Mouse (Mus musculus): Measurements from ENCODE around the gene Nf1. TPM values are rescaled to one million over a fixed set of nuclear protein-coding genes. Genes with fewer than 3 reads are reported as not detected.

The Nf1 gene
- polyA plus RNA-seq, 1 experiment from 2014 or later: 14.8 TPM

Other genes starting within 250 kb of the Nf1 start
- 2.7 and 4.1 TPM in 2 replicates for gene Ksr1, start 193.3 kb upstream of the Nf1 start, polyA plus RNA-seq (2014; fragmentation: Nextera tagmentation; extraction: Ambion mirVana)
- gene Wsb1, start 85.0 kb upstream of the Nf1 start, polyA plus RNA-seq (2014; fragmentation: Nextera tagmentation; extraction: Ambion mirVana): 241 and 403 TPM in 2 replicates
- gene Gm9964, start 42.8 kb upstream of the Nf1 start, polyA plus RNA-seq (2014; fragmentation: Nextera tagmentation; extraction: Ambion mirVana): not detected in 2 replicates
- 0.44 and 0.46 TPM in 2 replicates for gene Omg, start 164.4 kb downstream of the Nf1 start, polyA plus RNA-seq (2014; fragmentation: Nextera tagmentation; extraction: Ambion mirVana)
- 0.20 TPM in 2 replicates for gene Evi2b, start 184.1 kb downstream of the Nf1 start, polyA plus RNA-seq (2014; fragmentation: Nextera tagmentation; extraction: Ambion mirVana)
- 1.2 and 1.7 TPM in 2 replicates for gene Evi2, start 190.9 kb downstream of the Nf1 start, polyA plus RNA-seq (2014; fragmentation: Nextera tagmentation; extraction: Ambion mirVana)
- gene Evi2a, start 190.9 kb downstream of the Nf1 start, polyA plus RNA-seq (2014; fragmentation: Nextera tagmentation; extraction: Ambion mirVana): 2.9 and 3.2 TPM in 2 replicates

Measured in kidney, embryonic 14.5 days (tissue).